Mouse (Mus musculus) urinary bladder, postnatal 4 days (tissue): Measurements from ENCODE around the gene Gm3033.
"Not testable (repeated sequence)": the region's sequence is repeated elsewhere in the genome, so short reads cannot be mapped to it uniquely, and the experiment has no call there.

Experiments used
- DNase-seq, 2 experiments: peaks; one replicate each; pipeline ENCODE4 v3.0.0; 2021 to 2022; ENCODE audit warnings: low spot score in 2 of 2

The Gm3033 gene

GRCm38 (mm10) chr14:3845945-3846344 lies at the start of gene Gm3033:
Gm3033 (plus strand) TSS chr14:3846245.
- not testable (repeated sequence) for DNase-seq

- not testable (repeated sequence) for DNase-seq
Measured at GRCm38 (mm10) chr14:3809774-3810173, 36.3 kb upstream of the Gm3033 start, which contains the start of gene Gm3002. Gm3002 (plus strand) TSS chr14:3810074.

GRCm38 (mm10) chr14:3883872-3884271 lies 37.8 kb downstream of the Gm3033 start, which contains the start of gene Gm2916:
Gm2916 (plus strand) TSS chr14:3884172.
- DNase-seq = not testable (repeated sequence)
